Mouse (Mus musculus): Measurements from ENCODE around the gene Grhl3. TPM values are rescaled to one million over a fixed set of nuclear protein-coding genes. Genes with fewer than 3 reads are reported as not detected.

The Grhl3 gene
- polyA plus RNA-seq, 2 experiments: 20.6 to 46.2 TPM

DNA sequence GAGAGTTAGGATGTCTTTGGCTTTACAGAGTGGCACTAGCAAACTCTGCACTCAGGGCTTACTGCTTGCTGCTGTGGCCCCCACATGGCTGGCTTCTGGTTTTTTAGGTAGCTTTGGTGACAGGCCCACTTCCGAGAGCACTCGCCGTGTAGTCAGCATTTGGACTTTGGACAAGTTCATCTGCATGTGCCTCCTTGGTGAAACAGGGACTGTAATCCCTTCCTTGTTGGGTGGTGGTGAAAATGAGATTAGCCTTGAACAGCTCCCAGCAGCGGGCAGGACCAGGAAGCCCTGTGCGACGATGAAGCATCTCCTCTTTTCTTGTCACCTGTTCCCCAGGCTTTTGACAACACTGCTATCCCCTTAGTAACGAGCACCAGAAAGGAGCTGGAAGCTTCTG lies 59.6 kb downstream of the Grhl3 start:
- Histone ChIP-seq H3K4me3 (replicated peaks; ENCODE audit: low read length) (no peak overlapping the region), H3K27ac (replicated peaks; ENCODE audit: low read depth, low read length) (no peak overlapping the region), H3K36me3 (ENCODE audit: control insufficient read depth, insufficient read depth, low read length) (no peaks in the 10 kb centered on the region), H3K9me3 (ENCODE audit: control insufficient read depth, low read length) (no peaks in the 10 kb centered on the region), H3K9ac (ENCODE audit: low read depth, low read length, severe bottlenecking) (no peak overlapping the region), H3K4me1 (ENCODE audit: control insufficient read depth, insufficient read depth, low read length) (peaks cover 4% of the 10 kb centered on the region), H3K27me3 (ENCODE audit: control insufficient read depth, insufficient read depth, low read length) (no peaks in the 10 kb centered on the region), H3K4me2 (replicated peaks; ENCODE audit: low read depth, low read length, severe bottlenecking) (no peak overlapping the region)
- 88% methylated on average over 7 of the region's 7 CpGs for WGBS
- DNase-seq (ENCODE audit: low spot score): no peak
- ATAC-seq (ENCODE audit: low FRiP score, low read depth): no peak
- no peak for TF ChIP-seq POLR2A (IDR thresholded peaks at IDR 0.05; ENCODE audit: borderline replicate concordance, extremely low read depth, insufficient read depth, insufficient read length)

DNA sequence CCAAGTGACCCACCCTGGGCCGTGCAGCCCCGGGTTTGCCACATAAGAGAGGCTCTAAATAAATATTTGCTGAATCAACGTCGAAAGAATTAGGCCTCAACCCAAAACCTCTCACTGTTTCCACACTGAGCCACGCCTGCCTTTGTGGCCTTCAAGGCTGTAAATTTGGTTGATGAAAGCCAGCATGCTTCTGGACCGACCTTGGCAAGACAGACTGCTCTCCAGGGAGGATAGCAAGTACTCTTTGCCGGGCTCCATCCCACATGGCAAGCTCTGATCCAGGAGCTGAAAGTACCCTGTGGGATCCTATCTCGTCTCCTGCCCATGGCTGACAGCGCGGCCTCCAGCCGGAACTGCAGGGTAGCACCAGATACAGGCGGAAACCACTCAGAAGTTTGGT lies 63.9 kb downstream of the Grhl3 start:
- Histone ChIP-seq H3K36me3 (ENCODE audit: control insufficient read depth, insufficient read depth, low read length) (no peaks in the 10 kb centered on the region), H3K9ac (ENCODE audit: low read depth, low read length, severe bottlenecking) (no peak overlapping the region), H3K4me2 (replicated peaks; ENCODE audit: low read depth, low read length, severe bottlenecking) (no peak overlapping the region), H3K4me3 (replicated peaks; ENCODE audit: low read length) (no peak overlapping the region), H3K9me3 (ENCODE audit: control insufficient read depth, low read length) (no peaks in the 10 kb centered on the region), H3K4me1 (ENCODE audit: control insufficient read depth, insufficient read depth, low read length) (peaks cover 10% of the 10 kb centered on the region; the same call in 1 of the 2 replicates), H3K27me3 (ENCODE audit: control insufficient read depth, insufficient read depth, low read length) (no peaks in the 10 kb centered on the region), H3K27ac (replicated peaks; ENCODE audit: low read depth, low read length) (no peak overlapping the region)
- DNase-seq (ENCODE audit: low spot score) (no peak), ATAC-seq (ENCODE audit: low FRiP score, low read depth) (no peak)
- WGBS: 53% methylated on average over 12 of the region's 12 CpGs
- no peak for TF ChIP-seq POLR2A (IDR thresholded peaks at IDR 0.05; ENCODE audit: borderline replicate concordance, extremely low read depth, insufficient read depth, insufficient read length)

DNA sequence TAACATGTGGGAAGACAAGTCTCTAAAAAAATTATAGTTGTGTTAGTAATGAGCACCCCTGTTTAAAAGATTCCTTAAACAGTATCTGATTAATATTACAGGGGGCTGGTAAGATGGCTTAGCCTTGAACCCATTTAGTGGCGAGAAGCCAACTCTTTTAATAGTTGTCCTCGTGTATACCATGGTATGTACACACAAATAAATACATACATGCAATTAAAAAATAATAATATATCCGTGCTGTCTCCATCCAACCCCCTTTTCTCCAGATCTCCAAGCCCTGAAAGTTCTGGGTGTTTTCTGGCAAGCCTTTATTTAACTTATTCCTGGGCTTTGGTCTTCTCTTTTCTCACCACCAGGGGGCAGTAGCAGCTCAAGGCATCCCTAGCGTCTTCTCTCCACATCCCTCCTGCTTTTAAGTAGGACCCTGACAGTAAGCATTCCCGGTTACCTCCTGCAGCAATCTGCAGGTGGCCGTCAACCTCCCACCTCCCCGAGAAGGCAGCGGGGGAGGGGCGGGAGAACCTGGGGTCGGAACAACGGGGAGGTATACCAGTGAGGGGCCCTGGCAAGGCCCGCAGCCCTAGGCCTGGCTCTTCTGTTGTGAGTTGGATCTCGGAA lies 64.9 kb downstream of the Grhl3 start:
- Histone ChIP-seq H3K4me1 (ENCODE audit: control insufficient read depth, insufficient read depth, low read length) (peaks cover 10% of the 10 kb centered on the region; the same call in 1 of the 2 replicates), H3K4me3 (replicated peaks; ENCODE audit: low read length) (0 out of 2 replicates have a peak overlapping the region, but pooled peaks have one; percentile 16), H3K9ac (ENCODE audit: low read depth, low read length, severe bottlenecking) (peak overlapping the region; percentile 34; the same call in 1 of the 2 replicates), H3K36me3 (ENCODE audit: control insufficient read depth, insufficient read depth, low read length) (no peaks in the 10 kb centered on the region), H3K27me3 (ENCODE audit: control insufficient read depth, insufficient read depth, low read length) (no peaks in the 10 kb centered on the region), H3K27ac (replicated peaks; ENCODE audit: low read depth, low read length) (no peak overlapping the region), H3K4me2 (replicated peaks; ENCODE audit: low read depth, low read length, severe bottlenecking) (peak overlapping the region; percentile 43), H3K9me3 (ENCODE audit: control insufficient read depth, low read length) (no peaks in the 10 kb centered on the region)
- no peak for TF ChIP-seq POLR2A (IDR thresholded peaks at IDR 0.05; ENCODE audit: borderline replicate concordance, extremely low read depth, insufficient read depth, insufficient read length)
- WGBS: 13% methylated on average over 13 of the region's 13 CpGs
- peak; percentile 41; the same call in 1 of the 2 replicates for ATAC-seq (ENCODE audit: low FRiP score, low read depth)
- DNase-seq (ENCODE audit: low spot score): peak; percentile 88

DNA sequence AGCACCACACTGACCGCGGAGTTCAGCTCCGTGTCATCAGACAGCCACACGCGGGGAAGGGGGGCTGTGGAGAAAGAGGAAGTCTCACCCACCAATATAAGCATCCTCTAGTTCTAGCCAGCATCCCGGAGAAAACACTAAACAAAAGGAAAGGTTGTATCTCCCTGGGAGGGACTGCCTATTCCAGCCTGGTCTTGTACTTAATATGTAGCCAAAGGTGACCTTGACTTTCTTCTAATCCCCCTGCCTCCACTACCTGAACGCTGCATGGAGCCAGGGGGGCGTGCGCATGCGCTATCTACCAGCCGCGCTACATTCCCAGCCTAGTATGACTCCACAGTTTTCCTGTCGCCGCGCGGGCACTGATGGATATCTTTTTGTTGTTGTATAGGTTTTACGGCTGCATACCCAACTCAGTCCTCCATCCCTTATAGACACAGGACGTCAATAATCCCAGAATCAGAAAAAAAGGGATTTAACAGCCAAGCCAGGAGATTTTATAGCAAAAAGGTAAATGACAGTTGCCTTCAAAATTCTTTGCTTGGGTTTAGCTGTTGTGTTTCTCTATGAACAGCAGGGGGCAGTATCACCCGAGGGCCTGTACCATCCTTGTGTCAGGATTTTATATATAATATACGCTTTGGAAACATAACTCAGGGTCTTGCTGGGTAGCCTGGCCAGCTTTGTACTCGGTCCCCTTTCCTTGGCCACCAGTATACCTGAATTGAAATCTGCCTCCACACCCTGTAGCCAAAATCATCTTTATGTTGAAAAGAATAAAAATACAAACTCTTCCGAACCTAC lies 65.7 kb downstream of the Grhl3 start:
- 11% methylated on average over 22 of the region's 22 CpGs for WGBS
- Histone ChIP-seq H3K27ac (replicated peaks; ENCODE audit: low read depth, low read length) (no peak overlapping the region), H3K27me3 (ENCODE audit: control insufficient read depth, insufficient read depth, low read length) (no peaks in the 10 kb centered on the region), H3K4me3 (replicated peaks; ENCODE audit: low read length) (peak overlapping the region; percentile 21; the same call in 1 of the 2 replicates), H3K9ac (ENCODE audit: low read depth, low read length, severe bottlenecking) (0 out of 2 replicates have a peak overlapping the region, but pooled peaks have one; percentile 21), H3K36me3 (ENCODE audit: control insufficient read depth, insufficient read depth, low read length) (no peaks in the 10 kb centered on the region), H3K4me1 (ENCODE audit: control insufficient read depth, insufficient read depth, low read length) (peaks cover 10% of the 10 kb centered on the region; the same call in 1 of the 2 replicates), H3K4me2 (replicated peaks; ENCODE audit: low read depth, low read length, severe bottlenecking) (peak overlapping the region; percentile 42), H3K9me3 (ENCODE audit: control insufficient read depth, low read length) (no peaks in the 10 kb centered on the region)
- ATAC-seq (ENCODE audit: low FRiP score, low read depth) (no peak), DNase-seq (ENCODE audit: low spot score) (peak; percentile 61)
- TF ChIP-seq POLR2A (IDR thresholded peaks at IDR 0.05; ENCODE audit: borderline replicate concordance, extremely low read depth, insufficient read depth, insufficient read length): no peak

DNA sequence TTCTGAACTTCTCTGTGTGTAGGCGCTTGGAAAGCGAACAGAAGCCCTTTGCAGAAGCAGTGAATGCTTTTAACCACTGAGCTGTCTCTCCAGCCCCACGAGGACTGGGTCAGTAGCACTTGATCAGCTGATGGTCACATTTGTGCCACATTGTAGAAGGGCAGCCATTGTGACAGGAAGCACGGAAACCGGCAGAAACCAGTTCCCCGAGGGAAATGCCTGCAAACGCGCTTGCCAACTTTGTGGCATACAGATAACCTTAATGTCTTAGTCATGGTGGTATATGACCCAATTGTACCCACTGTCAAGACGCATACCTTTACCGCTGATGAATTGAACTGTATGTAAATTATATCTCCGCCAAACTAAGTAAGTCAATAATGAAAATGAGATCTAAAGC lies 67.6 kb downstream of the Grhl3 start:
- H3K4me3 ChIP-seq (replicated peaks; ENCODE audit: low read length): no peak overlapping the region
- H3K27me3 ChIP-seq (ENCODE audit: control insufficient read depth, insufficient read depth, low read length): no peaks in the 10 kb centered on the region
- H3K9me3 ChIP-seq (ENCODE audit: control insufficient read depth, low read length): no peaks in the 10 kb centered on the region
- peaks cover 10% of the 10 kb centered on the region; the same call in 1 of the 2 replicates for H3K4me1 ChIP-seq (ENCODE audit: control insufficient read depth, insufficient read depth, low read length)
- DNase-seq (ENCODE audit: low spot score) (no peak), ATAC-seq (ENCODE audit: low FRiP score, low read depth) (no peak)
- H3K36me3 ChIP-seq (ENCODE audit: control insufficient read depth, insufficient read depth, low read length): no peaks in the 10 kb centered on the region
- no peak for TF ChIP-seq POLR2A (IDR thresholded peaks at IDR 0.05; ENCODE audit: borderline replicate concordance, extremely low read depth, insufficient read depth, insufficient read length)
- no peak overlapping the region for H3K27ac ChIP-seq (replicated peaks; ENCODE audit: low read depth, low read length)
- no peak overlapping the region for H3K9ac ChIP-seq (ENCODE audit: low read depth, low read length, severe bottlenecking)
- WGBS: 81% methylated on average over 11 of the region's 11 CpGs
- H3K4me2 ChIP-seq (replicated peaks; ENCODE audit: low read depth, low read length, severe bottlenecking): no peak overlapping the region
